In genomic region chr17:72043001-72043666, GRCm38 (mm10) we compare ENCODE assay signal across 8 mouse cellular contexts.
A peak's percentile ranks its signal among the peaks of the same experiment; 100 is the strongest.
DNase-seq lines count a peak whose midpoint lies in the region; ATAC-seq lines count a peak whose summit lies in the region.

No protein-coding gene starts in this region.

- H3K27me3 ChIP-seq in intestine, embryonic 15.5 days (replicated peaks) = no peaks in the 10 kb centered on the region

- H3K36me3 ChIP-seq in intestine, embryonic 15.5 days = no peaks in the 10 kb centered on the region

- 65% methylated on average over 9 of the region's 9 CpGs for WGBS in intestine, embryonic 15.5 days

- H3K4me3 ChIP-seq in intestine, embryonic 15.5 days (replicated peaks) = no peak overlapping the region

- no peak overlapping the region for H3K27ac ChIP-seq in intestine, embryonic 15.5 days

- no peak overlapping the region for H3K4me2 ChIP-seq in intestine, embryonic 15.5 days (replicated peaks)

- no peak overlapping the region for H3K9ac ChIP-seq in intestine, embryonic 15.5 days

- no peak for ATAC-seq in intestine, embryonic 15.5 days

- intact Hi-C loops in left cerebral cortex, postnatal 14 days (cut with DNase I) = loop anchor here (1.0 kb wide), 1 partner anchor 47 kb away; no protein-coding TSS in a partner anchor

- no peaks in the 10 kb centered on the region for H3K9me3 ChIP-seq in intestine, embryonic 15.5 days

- 0 out of 2 replicates have a peak, but pooled peaks cover 2% of the 10 kb centered on the region for H3K4me1 ChIP-seq in intestine, embryonic 15.5 days (replicated peaks)

- DNase-seq in MN1 (ENCODE audit: low spot score) = peak; percentile 77
- peak; percentile 90 for DNase-seq in cerebellum, adult 11-12 months
- peak; percentile 81 for DNase-seq in gastrocnemius, adult 18-20 months (ENCODE audit: low spot score)
- peak; percentile 91 for DNase-seq in kidney, adult 9 months
- DNase-seq in left cerebral cortex, postnatal 14 days (ENCODE audit: low spot score in 2 of 2) = peak; percentile 75 to 76
- peak; percentile 68 for DNase-seq in retina, postnatal 1 day
- no peak for DNase-seq in spleen, postnatal 10 days (ENCODE audit: low spot score in 2 of 2)

Comparison
In these comparisons a context has a peak if more than half of its experiments do, and no peak if none do; other contexts are left out.
1. DNase-seq: peak in MN1 (single experiment), cerebellum, adult 11-12 months (single experiment), gastrocnemius, adult 18-20 months (single experiment), kidney, adult 9 months (single experiment), left cerebral cortex, postnatal 14 days (2 of 2) and retina, postnatal 1 day (single experiment); none in spleen, postnatal 10 days (0 of 2).